Mouse (Mus musculus) layer of hippocampus, postnatal 25 days (tissue): ENCODE measurements at regions not wholly inside any gene's neighbourhood (a gene's known extent, or its start where the extent isn't known, plus 50 kb on each side); places are given as distances from the start of the nearest gene placed in this dataset.

Experiments used
- DNase-seq, 2 experiments: peaks; one replicate each; pipeline ENCODE4 v3.0.0; 2022; ENCODE audit warnings: mixed read lengths in 2 of 2, low spot score in 1 of 2; ENCODE audit errors: extremely low spot score in 1 of 2

DNA sequence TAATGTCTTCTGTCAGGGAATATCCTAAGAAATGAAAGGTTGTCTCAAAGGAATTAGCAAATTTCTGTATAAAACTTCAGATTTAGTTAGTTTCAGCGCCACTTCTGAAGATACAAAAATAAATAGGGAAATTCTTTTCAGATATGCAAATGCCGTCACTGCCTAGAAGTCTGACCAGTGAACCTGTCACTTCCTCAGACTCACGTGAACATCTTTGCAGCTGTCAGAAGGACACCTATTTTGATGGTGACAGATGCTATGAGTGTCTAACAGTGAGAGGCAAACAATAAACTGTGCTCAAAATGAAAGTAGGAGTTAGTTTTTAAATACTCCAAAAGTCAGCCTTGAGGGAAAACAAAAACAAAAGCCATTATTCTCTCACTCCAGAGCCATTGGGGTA is 57.5 kb upstream of the Igf1r start:
- DNase-seq, result no peak

DNA sequence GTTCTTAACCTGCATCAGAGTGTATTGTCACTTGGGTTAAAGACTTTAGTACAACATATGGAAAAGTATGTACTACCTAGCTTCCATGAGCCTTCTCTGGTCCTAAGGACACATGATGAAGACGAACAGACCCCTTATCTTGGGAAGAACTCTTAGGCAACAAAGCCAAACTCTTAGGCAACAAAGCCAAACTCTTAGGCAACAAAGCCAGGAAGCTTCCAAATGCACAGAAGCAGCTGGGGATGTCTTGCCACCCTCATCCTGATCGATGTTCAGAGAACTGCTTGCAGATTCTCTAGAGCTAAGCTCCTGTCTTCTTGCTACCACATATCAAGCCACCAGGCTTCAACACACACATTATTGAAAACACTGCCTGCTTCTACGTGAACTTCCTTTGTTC is 59.7 kb upstream of the Igf1r start:
- no peak for DNase-seq

DNA sequence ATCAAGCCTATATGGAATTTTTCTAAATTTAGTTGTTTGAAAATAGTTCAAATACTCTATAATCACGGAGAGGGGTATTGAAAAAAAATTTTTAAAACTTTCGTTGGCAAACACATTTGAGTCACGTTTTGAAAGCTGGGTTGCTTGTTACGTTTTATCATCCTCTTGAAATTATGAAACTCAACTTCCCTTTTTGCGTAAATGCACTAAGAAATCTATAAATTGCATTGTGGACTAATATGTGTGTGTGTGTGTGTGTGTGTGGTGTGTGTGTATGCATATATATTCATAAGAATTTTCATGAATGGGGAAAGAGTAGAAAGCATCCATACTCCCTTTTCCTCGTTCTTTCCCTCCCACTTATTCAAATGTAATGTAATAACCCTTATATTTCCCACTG is 69.6 kb upstream of the Igf1r start:
- DNase-seq, result no peak

DNA sequence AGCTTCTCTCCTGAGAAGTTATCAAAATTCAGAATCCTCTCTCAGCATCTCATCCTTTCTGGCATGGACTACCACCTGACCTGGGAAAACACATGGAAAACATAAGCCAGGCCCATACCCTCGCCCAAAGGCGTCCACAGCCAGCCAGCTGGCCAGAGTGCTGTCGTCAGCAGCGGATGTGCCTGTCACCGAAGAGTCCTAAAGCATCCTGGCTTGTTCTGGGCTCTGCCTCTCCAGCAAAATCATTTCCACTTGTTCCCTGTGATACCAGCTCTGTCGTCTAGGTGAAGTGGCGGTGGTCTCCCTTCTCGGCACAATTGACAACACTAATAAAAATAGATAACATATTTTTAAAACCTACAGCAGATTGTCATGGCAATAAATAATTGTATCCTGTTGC is 70.0 kb upstream of the Igf1r start:
- DNase-seq, result peak; percentile 7 to 14

DNA sequence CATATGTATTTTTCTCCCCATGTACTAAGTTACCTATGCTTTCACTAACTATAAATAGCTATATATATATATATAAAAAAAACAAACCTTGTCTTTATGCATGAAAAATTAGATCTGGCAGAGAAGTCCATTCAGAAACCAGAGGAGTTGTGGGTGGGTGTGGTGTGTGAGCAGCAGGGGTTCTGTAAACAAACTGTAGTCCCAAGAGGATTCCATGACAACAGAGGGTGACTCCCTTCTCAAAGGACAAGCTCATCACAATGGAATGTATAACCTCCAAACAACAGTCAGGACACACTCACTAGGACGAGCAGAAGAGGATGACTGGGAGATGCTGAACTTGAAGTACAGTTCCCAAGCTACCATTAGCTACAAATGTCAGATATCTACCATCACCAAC is 74.4 kb upstream of the Igf1r start:
- DNase-seq, result no peak

DNA sequence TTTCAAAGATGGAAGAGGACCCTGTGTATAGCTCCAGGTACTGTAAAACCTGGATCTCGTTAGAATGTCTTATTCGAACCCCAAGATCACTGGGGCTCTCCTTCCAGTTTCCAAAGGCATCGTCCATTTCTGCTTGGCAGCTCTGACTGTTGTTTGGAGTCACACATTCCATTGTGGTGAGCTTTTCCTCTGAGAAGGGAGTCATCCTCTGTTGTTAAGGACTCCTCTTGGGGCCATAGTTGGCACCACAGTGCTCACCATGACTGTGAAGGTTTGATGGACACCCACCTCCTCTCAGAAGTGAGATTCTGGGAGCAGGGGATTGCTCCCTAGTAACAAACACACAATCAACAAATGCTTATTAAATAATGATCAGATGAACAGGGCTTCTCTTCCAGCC is 75.0 kb upstream of the Igf1r start:
- no peak for DNase-seq

DNA sequence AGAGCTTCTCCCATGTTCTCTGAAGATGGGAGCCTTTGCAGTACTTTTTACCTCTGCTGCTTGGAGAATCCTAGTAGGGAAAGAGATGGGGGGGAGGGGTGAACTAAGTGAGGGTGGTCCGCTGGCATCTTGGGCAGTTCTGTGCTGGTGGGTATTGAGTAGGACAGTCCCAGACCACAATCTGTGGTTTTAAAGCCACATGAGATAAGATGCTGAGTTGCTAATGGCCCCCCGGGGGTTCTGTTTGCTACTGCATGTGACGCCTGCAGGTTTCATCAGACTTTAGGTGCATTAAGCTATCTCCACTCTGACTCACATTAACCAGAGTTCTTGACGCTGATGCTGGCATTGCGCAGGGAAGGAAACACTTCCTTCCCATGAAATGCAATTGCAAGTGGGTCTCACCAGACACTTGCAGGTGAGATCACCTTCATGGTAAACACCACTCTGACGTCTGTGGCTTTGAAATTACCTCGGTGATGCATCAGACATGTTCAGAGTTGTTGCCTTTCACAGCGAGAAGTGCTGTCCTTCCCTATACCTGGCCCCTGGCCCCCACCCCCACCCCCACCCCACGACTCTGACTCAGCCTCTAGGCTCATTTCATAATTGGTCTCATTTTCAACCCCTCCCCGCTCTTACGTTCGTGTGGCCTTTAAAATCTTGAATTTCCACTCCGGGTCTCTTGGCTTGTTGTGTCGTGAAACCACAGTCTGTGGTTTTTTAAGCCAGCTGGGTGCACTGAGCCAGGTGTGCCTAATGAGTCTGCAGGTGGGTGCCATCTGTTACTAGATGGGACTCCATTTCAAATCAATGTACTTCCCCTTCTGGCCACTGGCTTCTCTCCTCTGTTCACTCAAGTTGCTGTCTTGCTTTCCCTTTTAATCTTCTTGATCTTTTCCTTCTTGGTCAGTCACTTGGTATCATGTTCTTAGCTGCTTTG is 94.8 kb upstream of the Synm start:
- no peak for DNase-seq

DNA sequence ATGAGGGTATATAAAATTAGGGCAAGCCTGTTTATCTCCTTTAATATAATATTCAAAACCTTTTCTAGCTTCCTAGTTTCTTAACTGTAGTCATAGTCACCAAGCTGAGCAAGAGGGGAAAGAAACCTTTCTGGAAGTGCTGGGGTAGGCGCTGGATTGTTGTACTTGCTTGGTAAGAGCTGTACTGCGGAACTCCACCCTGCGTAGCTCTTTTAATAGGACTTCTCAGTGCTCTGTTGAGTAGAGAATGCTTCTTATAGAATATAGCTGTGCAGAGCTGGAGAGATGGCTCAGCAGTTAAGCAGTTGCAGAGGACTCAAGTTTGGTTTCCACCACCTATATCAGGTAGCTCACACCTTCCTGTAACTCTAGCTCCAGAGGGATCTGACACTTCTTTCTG is 93.3 kb upstream of the Synm start:
- DNase-seq, result no peak

DNA sequence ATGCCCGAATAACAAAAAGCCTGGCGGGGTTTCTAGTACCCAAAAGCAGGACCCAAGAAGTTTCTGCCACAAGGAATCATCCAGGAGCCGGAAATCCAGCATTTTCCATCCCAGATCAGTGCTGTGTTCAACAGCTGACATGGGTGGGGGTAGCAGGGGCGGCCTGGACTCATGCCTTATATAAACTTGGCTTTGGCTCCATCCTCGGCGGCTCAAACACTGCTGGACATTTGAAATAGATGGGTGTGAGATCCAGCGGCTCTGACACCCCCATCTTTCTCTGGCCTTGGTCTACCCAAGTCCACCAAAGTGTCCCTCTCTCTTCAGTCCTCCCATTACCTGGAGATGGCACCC is 89.9 kb upstream of the Synm start:
- no peak for DNase-seq

DNA sequence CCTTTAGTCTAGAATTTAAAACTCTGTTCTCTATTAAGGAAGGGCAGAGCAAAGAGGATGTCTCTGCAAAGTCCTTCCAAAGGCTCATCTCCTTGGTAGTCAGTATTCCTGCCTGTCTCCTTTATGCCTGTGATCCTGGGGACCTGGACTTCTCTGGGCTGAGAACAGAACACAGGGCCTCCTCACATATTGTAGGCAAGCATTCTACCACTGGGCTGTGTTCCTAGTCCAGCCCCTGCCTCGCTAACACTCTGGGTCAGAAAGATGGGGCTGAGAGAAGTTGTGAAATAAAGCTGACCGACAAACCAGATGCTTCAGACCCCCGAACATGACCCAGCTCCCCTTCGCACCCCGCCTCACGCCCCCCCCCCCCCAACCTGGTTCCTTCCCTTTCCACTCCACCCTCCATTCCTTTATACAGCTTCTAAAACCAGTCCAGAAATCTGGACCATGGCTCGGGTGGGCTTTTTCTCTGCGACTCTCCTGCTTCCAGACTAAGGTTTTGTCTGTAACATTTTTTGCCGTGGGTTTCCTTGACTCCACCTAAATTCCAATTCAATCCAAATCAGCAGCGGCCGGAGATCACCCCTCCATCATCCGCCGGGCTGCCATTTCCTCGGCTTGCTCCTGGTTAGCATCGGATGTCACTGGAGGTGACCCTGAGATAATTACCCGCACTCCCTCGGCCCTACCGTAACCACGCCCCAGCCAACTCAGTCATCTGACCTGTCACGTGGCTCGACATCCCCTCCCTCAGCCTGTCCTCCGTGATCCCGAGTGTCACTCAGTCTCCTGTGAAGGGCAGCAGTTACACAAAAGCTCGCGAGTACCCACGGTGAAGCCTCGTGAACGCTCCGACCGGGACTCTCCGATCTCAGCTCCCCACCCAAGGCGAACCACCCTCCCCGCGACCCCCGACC is 89.3 kb upstream of the Synm start:
- peak; percentile 38 to 57 for DNase-seq

DNA sequence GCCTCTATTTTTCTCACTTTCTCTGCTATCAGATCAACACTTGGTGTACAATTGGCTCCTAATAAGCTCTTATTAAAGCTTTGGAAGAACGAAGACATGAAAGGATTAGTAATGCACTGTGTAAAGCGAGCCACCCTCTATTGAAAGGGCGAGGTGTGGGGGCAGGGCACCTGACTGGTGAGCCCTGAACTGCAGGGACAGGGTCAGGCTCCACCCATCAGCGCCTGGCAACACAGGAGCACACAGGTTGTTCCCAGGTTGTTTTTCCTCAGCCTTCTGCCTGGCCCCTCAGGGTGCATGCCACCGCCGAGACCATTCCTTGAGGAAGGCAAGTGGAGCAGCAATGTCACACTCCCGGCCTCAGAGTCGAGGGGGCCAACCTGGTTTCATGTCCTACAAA is 87.3 kb upstream of the Synm start:
- no peak for DNase-seq

DNA sequence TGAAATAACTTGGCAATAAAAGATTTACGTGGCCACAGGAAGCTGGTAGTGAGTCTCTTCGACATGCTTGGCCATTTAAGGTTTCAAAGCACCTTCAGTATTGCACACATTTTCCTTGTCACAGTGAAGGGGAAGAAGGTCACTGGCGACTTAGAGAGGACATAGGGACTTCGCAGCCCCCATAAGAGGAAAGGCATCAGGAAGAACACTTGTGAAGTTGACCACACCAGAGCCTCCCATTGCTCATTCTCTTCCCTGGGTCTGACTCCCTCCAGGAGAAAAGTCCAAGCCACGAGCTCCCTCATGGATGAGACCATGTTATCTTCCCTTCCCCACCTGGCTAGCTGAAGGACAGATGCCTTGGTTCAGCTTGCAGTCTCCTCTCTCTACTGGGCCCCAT is 77.4 kb upstream of the Synm start:
- DNase-seq, result no peak

DNA sequence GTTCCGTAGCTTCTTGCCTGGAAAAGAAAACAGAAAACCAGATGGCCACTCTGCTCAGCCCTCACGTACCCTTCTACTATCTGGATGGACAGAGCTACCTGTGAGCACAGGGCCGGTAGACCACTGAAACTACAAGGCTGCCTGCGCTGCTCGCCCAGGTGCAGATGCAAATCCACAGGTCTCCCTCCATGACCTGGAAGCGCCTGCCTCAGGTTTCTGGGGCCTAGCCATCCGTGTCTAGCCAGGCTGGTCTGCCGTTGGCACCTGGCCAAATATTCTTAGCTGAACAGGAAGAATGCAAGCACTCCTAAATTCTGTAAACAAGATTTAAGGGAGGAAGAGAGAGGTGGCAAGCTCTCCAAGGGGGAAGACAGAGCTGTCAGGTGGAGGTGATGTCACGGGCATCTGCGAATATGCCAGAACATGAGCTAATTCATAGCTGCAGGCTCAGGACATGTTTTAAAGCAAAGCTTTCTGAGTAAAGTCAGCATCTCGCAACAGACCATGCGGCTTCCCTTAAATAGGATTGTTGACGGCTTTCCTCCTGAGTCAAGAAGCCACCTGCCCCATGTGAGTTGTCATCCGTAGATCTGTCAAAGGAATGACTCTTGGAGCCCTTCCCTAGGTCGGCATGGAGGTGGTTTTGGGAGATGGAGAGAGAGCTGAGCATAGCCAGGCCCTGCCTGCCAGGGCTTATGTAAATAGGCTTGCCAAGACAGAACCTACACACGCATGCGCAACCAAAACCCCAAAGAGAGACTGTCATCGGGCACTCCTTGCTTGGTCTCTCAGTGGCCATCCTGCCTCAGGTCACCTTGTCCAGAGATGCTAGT is 76.8 kb upstream of the Synm start:
- no peak for DNase-seq

DNA sequence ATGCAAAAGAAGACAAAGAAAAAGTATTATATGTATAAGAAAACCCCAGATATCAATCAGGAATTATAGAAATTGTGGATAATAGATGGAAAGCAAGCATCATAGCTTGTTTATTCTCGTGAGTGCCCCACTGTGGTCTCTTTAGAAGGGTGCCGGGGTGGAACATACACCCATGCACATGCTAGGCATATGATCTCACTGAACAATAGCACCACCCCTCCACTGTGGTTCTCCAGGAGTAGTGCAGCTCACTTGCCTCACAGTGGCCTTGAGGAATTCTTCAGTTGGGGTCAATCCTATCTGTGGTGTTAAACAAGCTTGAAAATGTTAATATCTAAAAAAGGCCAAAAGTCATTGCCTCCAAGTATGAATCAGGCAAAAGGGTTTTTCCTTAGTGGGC is 72.2 kb upstream of the Synm start:
- no peak for DNase-seq

DNA sequence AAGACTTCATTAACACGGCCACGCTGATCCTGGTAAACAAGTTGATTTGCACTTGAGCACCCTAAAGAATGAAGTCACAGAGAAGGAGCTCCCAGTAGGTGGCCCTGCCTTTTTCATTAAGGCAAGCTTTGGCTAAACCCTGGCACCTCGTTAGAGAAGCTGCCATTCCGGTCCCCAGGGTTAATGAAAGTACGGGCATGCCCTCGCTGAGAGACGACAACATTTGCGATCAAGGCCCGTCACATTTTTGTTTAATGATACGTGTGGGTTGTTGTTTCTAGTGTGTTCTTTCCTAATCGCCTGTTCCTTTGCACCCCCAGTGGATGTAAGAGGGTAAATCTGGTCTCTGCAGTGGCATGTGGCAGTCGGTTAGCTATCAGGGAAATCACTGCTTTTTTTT is 67.8 kb upstream of the Synm start:
- no peak for DNase-seq

DNA sequence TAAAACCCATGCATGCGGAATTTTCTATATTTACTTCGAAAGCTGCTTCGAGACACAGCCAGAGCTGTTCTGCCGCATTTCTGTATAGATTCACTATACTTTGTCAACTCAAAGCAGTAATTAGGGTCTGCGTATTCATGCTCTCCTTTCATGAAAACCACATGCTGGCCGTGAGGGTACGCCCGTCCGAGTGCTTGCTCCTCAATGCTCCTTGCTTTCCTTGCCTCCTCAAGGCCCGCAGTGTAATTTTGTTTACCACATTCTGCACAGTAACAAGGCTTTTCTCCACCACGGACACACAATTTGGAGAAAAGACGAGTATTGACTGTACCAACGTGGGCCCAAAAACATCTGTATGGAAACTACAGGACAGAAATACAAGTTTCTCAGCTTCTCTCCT is 67.4 kb upstream of the Synm start:
- no peak for DNase-seq

DNA sequence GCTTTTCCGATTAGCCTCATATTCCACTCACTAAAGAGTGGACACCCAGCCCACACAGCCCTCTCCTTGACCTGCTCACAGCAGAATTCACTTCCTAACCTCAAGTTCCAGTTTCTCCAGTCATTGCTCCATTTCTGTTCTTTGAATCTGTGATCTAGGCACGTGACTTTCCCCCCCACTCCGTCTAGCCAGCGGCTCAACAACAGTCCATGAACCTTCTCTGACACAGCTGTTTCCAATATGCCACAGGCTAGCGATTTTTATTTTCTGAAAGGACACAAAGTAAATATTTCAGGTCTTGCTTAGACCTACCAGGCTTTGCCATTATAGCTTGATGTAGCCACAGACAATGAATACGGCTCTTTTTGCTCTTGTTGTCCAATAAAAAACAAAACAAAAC is 66.8 kb upstream of the Synm start:
- DNase-seq, result no peak

DNA sequence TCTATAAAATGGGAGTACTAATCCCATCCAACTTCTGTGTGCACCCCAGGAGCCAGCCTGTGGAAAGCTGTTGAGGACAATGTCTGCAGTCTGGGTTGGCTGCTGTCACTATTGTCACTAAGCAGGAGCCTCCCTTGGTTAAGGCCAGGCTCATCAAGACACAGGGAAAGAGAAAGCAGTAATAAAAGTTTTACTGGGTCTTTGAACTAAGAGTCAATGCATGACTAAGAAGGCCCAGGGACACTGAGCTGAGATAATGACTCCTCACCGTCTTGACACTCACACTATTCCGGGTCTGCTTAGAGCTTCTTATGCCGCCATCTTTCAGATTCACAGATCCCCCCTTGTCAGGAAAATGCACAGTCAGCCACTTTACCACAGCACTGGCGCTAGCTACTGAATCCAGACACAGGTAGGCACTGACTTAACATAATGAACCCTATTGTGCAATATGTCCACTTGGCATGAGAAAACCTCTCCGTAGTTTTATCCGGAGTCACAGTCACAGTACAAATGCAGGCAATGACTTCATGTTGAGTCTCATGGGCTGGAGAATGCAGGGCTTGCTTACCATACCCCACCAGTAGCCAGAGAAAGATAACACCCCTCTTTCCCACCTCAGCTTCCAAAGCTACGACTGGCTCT is 66.2 kb upstream of the Synm start:
- DNase-seq, result no peak

DNA sequence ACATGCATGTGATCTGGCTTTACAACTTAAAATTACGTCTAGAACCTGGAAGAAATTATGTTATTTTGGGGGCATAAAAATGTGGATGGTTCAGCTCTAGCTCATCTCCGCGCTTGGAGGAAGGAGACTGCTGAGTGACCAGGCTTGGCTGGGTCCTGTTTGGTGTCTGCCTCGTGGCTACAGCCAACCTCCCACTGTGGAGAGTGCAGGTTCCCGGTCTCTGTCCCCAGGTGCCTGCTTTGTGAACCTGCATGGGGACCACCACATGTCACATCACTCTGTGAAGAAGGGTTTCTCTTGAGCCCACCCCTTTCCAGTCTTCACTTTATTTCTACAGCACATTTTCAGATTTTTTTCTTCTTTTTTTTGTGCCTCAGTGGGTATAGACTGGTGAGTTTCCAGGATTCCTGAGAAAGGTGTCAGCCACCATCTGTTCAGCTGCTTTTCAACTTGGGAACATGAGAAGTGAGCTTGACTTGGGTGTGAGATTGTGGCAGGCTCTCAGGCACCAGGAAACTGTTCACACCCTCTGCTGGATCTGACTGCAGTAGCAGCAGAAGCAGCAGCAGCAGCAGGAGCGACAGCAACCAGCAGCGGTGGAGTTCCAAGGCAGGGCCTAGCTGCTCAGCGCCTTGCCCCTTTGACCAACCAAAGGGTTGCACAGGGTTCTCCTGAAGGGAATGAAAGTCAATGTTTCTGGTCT is 64.6 kb upstream of the Synm start:
- no peak for DNase-seq

DNA sequence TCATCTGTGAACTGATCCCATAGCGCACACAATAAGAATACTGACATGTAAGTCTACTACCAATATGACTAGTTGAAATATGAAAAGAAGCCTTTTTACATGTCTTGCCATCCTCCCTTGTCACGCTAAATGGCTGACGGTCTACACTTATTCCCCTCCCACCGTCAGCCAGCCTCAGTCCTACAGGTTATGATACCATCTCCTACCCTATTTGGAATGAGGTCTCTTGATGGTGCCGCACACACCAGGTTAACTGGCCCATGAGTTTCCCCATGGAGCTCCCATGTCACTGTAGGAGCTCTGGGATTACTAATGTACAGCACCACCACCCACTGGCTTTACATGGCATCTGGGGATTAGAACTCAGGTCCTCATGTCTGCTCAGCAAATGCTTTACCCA is 60.0 kb upstream of the Synm start:
- DNase-seq, result no peak
